9 mouse cellular contexts compared by ENCODE assay signal in the genomic region with DNA sequence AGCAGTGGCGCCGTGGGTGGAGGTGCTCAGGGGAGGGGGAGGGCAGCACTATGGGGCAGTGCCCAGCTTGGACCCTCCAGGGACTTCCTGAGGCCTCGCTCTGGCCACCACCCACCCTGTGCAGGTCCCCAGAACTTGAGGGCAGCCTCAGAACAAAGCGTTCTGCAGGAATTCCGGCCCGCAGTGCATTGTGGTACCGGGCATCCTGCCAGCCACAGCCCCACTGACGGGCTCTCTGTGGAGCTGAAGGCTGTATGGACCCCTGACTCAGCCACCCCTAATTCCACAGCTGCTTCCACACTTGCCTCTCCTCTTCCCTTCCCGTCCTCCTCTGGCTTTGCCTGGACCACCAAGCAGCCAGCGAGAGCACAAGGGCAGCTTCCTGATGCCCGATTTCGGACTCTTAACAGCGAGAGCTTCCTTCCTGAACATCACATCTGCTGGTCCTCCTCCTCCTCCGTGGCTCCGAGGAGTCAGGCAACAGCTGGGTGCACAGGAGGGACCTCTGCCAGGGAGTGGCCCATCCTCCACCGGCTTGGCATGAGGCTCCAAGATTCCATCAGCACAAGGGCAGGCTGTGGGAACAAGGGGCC. TPM values are rescaled to one million over a fixed set of nuclear protein-coding genes. Genes with fewer than 3 reads are reported as not detected.
DNase-seq lines count a peak whose midpoint lies in the region; TF ChIP-seq lines count a peak whose summit lies in the region.
"Had no signal": no experiment of that assay in that cellular context is flagged by ENCODE, and none has a peak within 500 bp of the region (broad histone marks: within the 10 kb centered on the region; RNA-seq: fewer than 3 reads in every experiment).

No protein-coding gene starts in this region.

- no peaks in the 10 kb centered on the region for H3K9me3 ChIP-seq in heart, embryonic 10.5 days
- H3K9me3 ChIP-seq: embryonic facial prominence, embryonic 12.5 days had no signal

- peak overlapping the region; percentile 45; the same call in 1 of the 2 replicates for H3K27ac ChIP-seq in heart, adult 2 months
- H3K27ac ChIP-seq in heart, embryonic 10.5 days, result no peak overlapping the region
- peak overlapping the region; percentile 86 for H3K27ac ChIP-seq in cortical plate, adult 2 months (ENCODE audit: insufficient read depth, low read length)
- H3K27ac ChIP-seq: embryonic facial prominence, embryonic 12.5 days had no signal

- H3K4me3 ChIP-seq in heart, adult 2 months, result no peak overlapping the region
- H3K4me3 ChIP-seq in heart, embryonic 10.5 days, result no peak overlapping the region
- no peak overlapping the region for H3K4me3 ChIP-seq in cortical plate, adult 2 months (ENCODE audit: insufficient read depth, low read length)
- H3K4me3 ChIP-seq: embryonic facial prominence, embryonic 12.5 days had no signal

- DNase-seq in heart, adult 2 months, result peak; percentile 75 to 84
- DNase-seq in heart, embryonic 10.5 days (ENCODE audit: low spot score), result no peak
- DNase-seq in 416B (ENCODE audit: low read depth), result peak; percentile 78
- peak; percentile 60 for DNase-seq in kidney, adult 9 months
- peak; percentile 84 to 91 for DNase-seq in lung, postnatal 4 days
- DNase-seq in spleen, postnatal 4 days (ENCODE audit: low spot score in 2 of 2), result no peak
- DNase-seq in T-cell, adult 2 months (ENCODE audit: low spot score), result no peak

- H3K79me2 ChIP-seq in heart, adult 2 months (replicated peaks; ENCODE audit: control insufficient read depth, insufficient read depth, low read length), result no peaks in the 10 kb centered on the region

- TF ChIP-seq POLR2A in heart, adult 2 months (IDR thresholded peaks at IDR 0.05; ENCODE audit: insufficient read depth, low read depth, low read length), result no peak
- TF ChIP-seq POLR2A in cortical plate, adult 2 months (IDR thresholded peaks at IDR 0.05; ENCODE audit: extremely low read depth, insufficient read depth, low read length), result no peak

- 40% methylated on average over 16 of the region's 16 CpGs for WGBS in heart, adult 2 months
- WGBS in heart, embryonic 10.5 days, result 68% methylated on average over 14 of the region's 16 CpGs

- H3K27me3 ChIP-seq in heart, adult 2 months (ENCODE audit: control insufficient read depth, insufficient read depth, low read length), result no peaks in the 10 kb centered on the region
- H3K27me3 ChIP-seq in heart, embryonic 10.5 days (ENCODE audit: insufficient read depth, poor library complexity, severe bottlenecking), result peaks cover 13% of the 10 kb centered on the region; the same call in 1 of the 2 replicates
- H3K27me3 ChIP-seq: embryonic facial prominence, embryonic 12.5 days had no signal

- H3K36me3 ChIP-seq in heart, adult 2 months (ENCODE audit: control insufficient read depth, insufficient read depth, low read length), result no peaks in the 10 kb centered on the region
- no peaks in the 10 kb centered on the region for H3K36me3 ChIP-seq in heart, embryonic 10.5 days
- H3K36me3 ChIP-seq: embryonic facial prominence, embryonic 12.5 days had no signal

- H3K9ac ChIP-seq in heart, adult 2 months (ENCODE audit: low read depth, low read length), result peak overlapping the region; percentile 40
- H3K9ac ChIP-seq: embryonic facial prominence, embryonic 12.5 days had no signal

- TF ChIP-seq CTCF in heart, adult 2 months (IDR thresholded peaks at IDR 0.05), result no peak
- no peak for TF ChIP-seq CTCF in cortical plate, adult 2 months (IDR thresholded peaks at IDR 0.05; ENCODE audit: extremely low read depth, insufficient read depth, low read length)

- intact Hi-C loops in heart, adult 2 months (cut with DNase I), result loop anchor here (1.0 to 2.0 kb wide), 2 partner anchors 11 to 57 kb away; no protein-coding TSS in a partner anchor

- TF ChIP-seq EP300 in heart, adult 2 months (IDR thresholded peaks at IDR 0.05; ENCODE audit: insufficient read depth, low read depth, low read length), result peak; percentile 30; the same call in 1 of the 2 replicates

- H3K4me1 ChIP-seq in heart, adult 2 months (ENCODE audit: control insufficient read depth, insufficient read depth, low read length), result peaks cover 11% of the 10 kb centered on the region
- H3K4me1 ChIP-seq in heart, embryonic 10.5 days, result peaks cover 13% of the 10 kb centered on the region
- H3K4me1 ChIP-seq in cortical plate, adult 2 months (ENCODE audit: control insufficient read depth, insufficient read depth, low read length), result no peaks in the 10 kb centered on the region
- H3K4me1 ChIP-seq: embryonic facial prominence, embryonic 12.5 days had no signal

RNA-seq across cellular contexts. Expression of gene Gata2, which starts 46.2 kb away (rescaled TPM):
- 10 to 100 TPM; 17.8 to 19.6 TPM for total RNA-seq in heart, adult 2 months (2021)
- 14.3 and 18.7 TPM in 2 replicates for polyA plus RNA-seq in heart, adult 2 months (2012; rRNA removed)
- polyA plus RNA-seq in heart, embryonic 10.5 days (2016; fragmentation: Nextera tagmentation; extraction: Ambion mirVana), result 24.5 and 24.8 TPM in 2 replicates
- polyA plus RNA-seq in cortical plate, adult 2 months (2012; rRNA removed), result 5.8 and 6.1 TPM in 2 replicates

Comparison
In these comparisons a context has a peak if more than half of its experiments do, and no peak if none do; other contexts are left out.
1. DNase-seq: peak in heart, adult 2 months (2 of 2), 416B (single experiment), kidney, adult 9 months (single experiment) and lung, postnatal 4 days (2 of 2); none in heart, embryonic 10.5 days (single experiment), spleen, postnatal 4 days (0 of 2) and T-cell, adult 2 months (single experiment).